Mouse (Mus musculus): ENCODE data around the gene Gpr6. TPM values are rescaled to one million over a fixed set of nuclear protein-coding genes. Genes with fewer than 3 reads are reported as not detected.

The Gpr6 gene
- polyA plus RNA-seq, 1 experiment from 2014 or later: not detected

DNA sequence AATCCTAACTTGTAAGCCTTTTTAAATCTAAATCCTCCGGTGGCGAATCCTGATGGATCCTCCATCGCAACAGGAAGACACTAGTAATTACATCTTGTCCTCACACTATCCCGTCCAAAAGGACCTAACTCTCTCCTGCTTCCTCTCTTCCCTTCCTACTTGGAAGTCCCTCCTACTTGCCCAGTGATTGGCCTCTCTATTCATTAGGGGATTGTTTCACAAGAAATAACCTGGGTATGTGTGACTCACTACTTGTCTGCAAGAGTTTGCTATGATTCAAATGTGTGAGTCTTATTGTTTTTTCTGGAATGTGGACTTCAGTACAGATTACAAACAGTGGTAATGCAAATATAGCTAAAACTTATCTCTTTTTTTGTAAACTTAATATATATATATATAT is 49.9 kb downstream of the Gpr6 start:
- Histone ChIP-seq H3K36me3 (ENCODE audit: control insufficient read depth, insufficient read depth, low read length) (no peaks in the 10 kb centered on the region), H3K27ac (ENCODE audit: low read depth, low read length) (no peak overlapping the region), H3K4me3 (ENCODE audit: low read depth, low read length) (no peak overlapping the region), H3K27me3 (ENCODE audit: control insufficient read depth, insufficient read depth, low read length) (no peaks in the 10 kb centered on the region), H3K9ac (ENCODE audit: low read depth, low read length) (no peak overlapping the region), H3K4me1 (replicated peaks; ENCODE audit: control insufficient read depth, insufficient read depth, low read length) (0 out of 2 replicates have a peak, but pooled peaks cover 3% of the 10 kb centered on the region), H3K9me3 (ENCODE audit: control insufficient read depth, low read length) (no peaks in the 10 kb centered on the region), H3K4me2 (replicated peaks; ENCODE audit: low read depth, low read length) (no peak overlapping the region)
- 94% methylated on average over 4 of the region's 4 CpGs for WGBS
- DNase-seq (ENCODE audit: low spot score) (no peak), ATAC-seq (ENCODE audit: low FRiP score) (no peak)

Other genes with a start within 250 kb of the Gpr6 start
- gene Cdc40, start 189.0 kb downstream of the Gpr6 start, polyA plus RNA-seq (2014; fragmentation: Nextera tagmentation; extraction: Ambion mirVana): 32.4 and 37.5 TPM in 2 replicates
- gene Wasf1, start 188.8 kb downstream of the Gpr6 start, polyA plus RNA-seq (2014; fragmentation: Nextera tagmentation; extraction: Ambion mirVana): 43.0 and 43.8 TPM in 2 replicates
- 23.3 and 26.8 TPM in 2 replicates for gene Fig4, start 231.0 kb upstream of the Gpr6 start, polyA plus RNA-seq (2014; fragmentation: Nextera tagmentation; extraction: Ambion mirVana)
- 0.25 and 0.46 TPM in 2 replicates for gene Ak9, start 231.7 kb upstream of the Gpr6 start, polyA plus RNA-seq (2014; fragmentation: Nextera tagmentation; extraction: Ambion mirVana)

All from hindbrain, embryonic 11.5 days (tissue).